Mouse (Mus musculus) limb, embryonic 11.5 days (tissue): ENCODE measurements around the gene Hbb-bt. TPM values are rescaled to one million over a fixed set of nuclear protein-coding genes. Genes with fewer than 3 reads are reported as not detected.

Source experiments
- ATAC-seq: fragments of 200-750 bp; cut with Nextera tagmentation; 2 replicates; pipeline ENCODE4 v1.8.0; 2017; ENCODE audit warnings: low read depth; ENCODE audit not compliant: insufficient number of reproducible peaks, low FRiP score, low TSS enrichment
- DNase-seq: peaks from one replicate; pipeline ENCODE4 v3.0.0-alpha.2; 2015; ENCODE audit warnings: low spot score
- H3K27ac ChIP-seq: fragments of 300-500 bp; sonication (generic); replicated peaks from 2 replicates; pipeline ENCODE4 v1.5.1; 2014; ENCODE audit warnings: low read depth, mild to moderate bottlenecking, low read length
- H3K27me3 ChIP-seq: fragments of 300-500 bp; sonication (generic); 2 replicates; pipeline ENCODE4 v1.6.1; 2014; ENCODE audit warnings: mild to moderate bottlenecking, low read length, mixed read lengths; ENCODE audit not compliant: control insufficient read depth, insufficient read depth
- H3K36me3 ChIP-seq: fragments of 300-500 bp; sonication (generic); 2 replicates; pipeline ENCODE4 v1.6.1; 2014; ENCODE audit warnings: mild to moderate bottlenecking, low read length, moderate library complexity, mixed read lengths; ENCODE audit not compliant: control insufficient read depth, insufficient read depth
- H3K4me1 ChIP-seq: fragments of 300-500 bp; sonication (generic); 2 replicates; pipeline ENCODE4 v1.6.1; 2014; ENCODE audit warnings: low read length, mixed read lengths; ENCODE audit not compliant: control insufficient read depth, insufficient read depth
- H3K4me2 ChIP-seq: fragments of 300-500 bp; sonication (generic); 2 replicates; pipeline ENCODE4 v1.6.1; 2014; ENCODE audit warnings: low read depth, mild to moderate bottlenecking, moderate library complexity; ENCODE audit not compliant: severe bottlenecking
- H3K4me3 ChIP-seq: fragments of 300-500 bp; sonication (generic); 2 replicates; pipeline ENCODE4 v1.5.1; 2014; ENCODE audit warnings: low read depth, low read length
- H3K9ac ChIP-seq: fragments of 300-500 bp; sonication (generic); 2 replicates; pipeline ENCODE4 v1.6.1; 2014; ENCODE audit warnings: mild to moderate bottlenecking, low read length
- H3K9me3 ChIP-seq: fragments of 300-500 bp; sonication (generic); 2 replicates; pipeline ENCODE4 v1.6.1; 2016; ENCODE audit warnings: low read length; ENCODE audit not compliant: control insufficient read depth
- WGBS: fragments of 180-500 bp; shearing (Covaris S2); extraction: QIAGEN DNeasy Blood & Tissue Kit; methylation state at CpG from one replicate; pipeline ENCODE4 v1.1.7; 2014; 5-methylcytosine and 5-hydroxymethylcytosine counted together
- polyA plus RNA-seq: library from polyadenylated mRNA; unstranded; fragments of >200 nt; fragmentation: Nextera tagmentation; extraction: Ambion mirVana; gene quantifications from 2 replicates; pipeline ENCODE4 v1.2.1, GENCODE M21; 2014

The Hbb-bt gene
- 518 and 565 TPM in 2 replicates for polyA plus RNA-seq

- no peak within 1 kb of the TSS for H3K9ac ChIP-seq
- H3K36me3 ChIP-seq, result no peaks in the 10 kb centered on the region
- DNase-seq (no peak), ATAC-seq (no peak)
- no peaks in the 10 kb centered on the region for H3K4me1 ChIP-seq
- H3K27me3 ChIP-seq, result no peaks in the 10 kb centered on the region
- WGBS, result 94% methylated on average over 3 of the region's 3 CpGs
- H3K4me3 ChIP-seq, result no peak within 1 kb of the TSS
- no peaks in the 10 kb centered on the region for H3K9me3 ChIP-seq
- no peak within 1 kb of the TSS for H3K4me2 ChIP-seq
- no peak within 1 kb of the TSS for H3K27ac ChIP-seq
These were observed at the start of gene Hbb-bt for GRCm38 (mm10) chr7:103813766-103814165. Hbb-bt (minus strand) TSS chr7:103813996.

- no peak for ATAC-seq
- H3K9me3 ChIP-seq, result no peaks in the 10 kb centered on the region
- WGBS, result 92% methylated on average over 3 of the region's 3 CpGs
These were observed 47.7 kb upstream of the Hbb-bt start for GRCm38 (mm10) chr7:103861531-103861930.

GRCm38 (mm10) chr7:103860855-103861254 lies 47.1 kb upstream of the Hbb-bt start:
- no peak overlapping the region for H3K9ac ChIP-seq
- no peak overlapping the region for H3K4me2 ChIP-seq
- ATAC-seq (no peak), DNase-seq (peak; percentile 30)
- no peak overlapping the region for H3K27ac ChIP-seq
- H3K4me1 ChIP-seq, result no peaks in the 10 kb centered on the region
- H3K36me3 ChIP-seq, result no peaks in the 10 kb centered on the region
- H3K27me3 ChIP-seq, result no peaks in the 10 kb centered on the region
- no peak overlapping the region for H3K4me3 ChIP-seq
- 59% methylated on average over 1 of the region's 1 CpGs for WGBS
- H3K9me3 ChIP-seq, result no peaks in the 10 kb centered on the region

More at GRCm38 (mm10) chr7:103861531-103861930, 47.7 kb upstream of the Hbb-bt start:
- no peak overlapping the region for H3K9ac ChIP-seq
- H3K27ac ChIP-seq, result no peak overlapping the region
- DNase-seq, result no peak
- no peaks in the 10 kb centered on the region for H3K4me1 ChIP-seq
- no peaks in the 10 kb centered on the region for H3K36me3 ChIP-seq
- no peak overlapping the region for H3K4me3 ChIP-seq
- H3K27me3 ChIP-seq, result no peaks in the 10 kb centered on the region
- H3K4me2 ChIP-seq, result no peak overlapping the region

- H3K9me3 ChIP-seq, result no peaks in the 10 kb centered on the region
- WGBS, result 73% methylated on average over 2 of the region's 2 CpGs
- no peak for ATAC-seq
- no peak overlapping the region for H3K4me3 ChIP-seq
- no peaks in the 10 kb centered on the region for H3K36me3 ChIP-seq
- H3K9ac ChIP-seq, result no peak overlapping the region
- DNase-seq, result no peak
- H3K4me1 ChIP-seq, result no peaks in the 10 kb centered on the region
- H3K27me3 ChIP-seq, result no peaks in the 10 kb centered on the region
- no peak overlapping the region for H3K27ac ChIP-seq
- H3K4me2 ChIP-seq, result no peak overlapping the region
These were observed 45.3 kb upstream of the Hbb-bt start for GRCm38 (mm10) chr7:103859076-103859475.

GRCm38 (mm10) chr7:103854669-103855068 lies 40.9 kb upstream of the Hbb-bt start:
- Histone ChIP-seq H3K4me2 (no peak overlapping the region), H3K27me3 (no peaks in the 10 kb centered on the region), H3K9me3 (no peaks in the 10 kb centered on the region), H3K9ac (no peak overlapping the region), H3K4me1 (no peaks in the 10 kb centered on the region), H3K27ac (no peak overlapping the region), H3K4me3 (no peak overlapping the region), H3K36me3 (no peaks in the 10 kb centered on the region)
- no peak for ATAC-seq
- DNase-seq, result no peak
- WGBS, result 79% methylated on average over 1 of the region's 1 CpGs

GRCm38 (mm10) chr7:103853090-103853489 lies 39.3 kb upstream of the Hbb-bt start, which contains the start of gene Hbb-y:
Hbb-y (minus strand) TSS chr7:103853216.
- Histone ChIP-seq H3K27me3 (no peaks in the 10 kb centered on the region), H3K9me3 (no peaks in the 10 kb centered on the region), H3K36me3 (no peaks in the 10 kb centered on the region), H3K4me3 (no peak within 1 kb of the TSS), H3K27ac (no peak within 1 kb of the TSS), H3K4me1 (no peaks in the 10 kb centered on the region), H3K9ac (no peak within 1 kb of the TSS), H3K4me2 (no peak within 1 kb of the TSS)
- DNase-seq, result no peak
- WGBS, result 74% methylated on average over 2 of the region's 2 CpGs
- ATAC-seq, result no peak

- WGBS, result 31% methylated on average over 1 of the region's 2 CpGs
- H3K9ac ChIP-seq, result no peak overlapping the region
- H3K36me3 ChIP-seq, result no peaks in the 10 kb centered on the region
- no peaks in the 10 kb centered on the region for H3K27me3 ChIP-seq
- DNase-seq, result no peak
- ATAC-seq, result no peak
- no peak overlapping the region for H3K4me3 ChIP-seq
- H3K27ac ChIP-seq, result no peak overlapping the region
- H3K4me2 ChIP-seq, result no peak overlapping the region
- no peaks in the 10 kb centered on the region for H3K4me1 ChIP-seq
- no peaks in the 10 kb centered on the region for H3K9me3 ChIP-seq
These were observed 30.9 kb upstream of the Hbb-bt start for GRCm38 (mm10) chr7:103844525-103845325.

GRCm38 (mm10) chr7:103843034-103843433 lies 29.2 kb upstream of the Hbb-bt start, which contains the start of gene Hbb-bh1:
Hbb-bh1 (minus strand) TSS chr7:103843164.
- H3K4me1 ChIP-seq, result no peaks in the 10 kb centered on the region
- H3K9me3 ChIP-seq, result no peaks in the 10 kb centered on the region
- no peak within 1 kb of the TSS for H3K4me3 ChIP-seq
- no peak within 1 kb of the TSS for H3K9ac ChIP-seq
- ATAC-seq (no peak), DNase-seq (no peak)
- H3K27ac ChIP-seq, result no peak within 1 kb of the TSS
- H3K27me3 ChIP-seq, result no peaks in the 10 kb centered on the region
- H3K4me2 ChIP-seq, result no peak within 1 kb of the TSS
- H3K36me3 ChIP-seq, result no peaks in the 10 kb centered on the region
- WGBS, result 88% methylated on average over 2 of the region's 2 CpGs
